Mouse (Mus musculus): Measurements from ENCODE around the gene Nsun3. TPM values are rescaled to one million over a fixed set of nuclear protein-coding genes. Genes with fewer than 3 reads are reported as not detected.

Gene Nsun3
- 5.0 and 7.0 TPM in 2 replicates for polyA plus RNA-seq (2012; rRNA removed; ENCODE audit: low replicate concordance)

DNA sequence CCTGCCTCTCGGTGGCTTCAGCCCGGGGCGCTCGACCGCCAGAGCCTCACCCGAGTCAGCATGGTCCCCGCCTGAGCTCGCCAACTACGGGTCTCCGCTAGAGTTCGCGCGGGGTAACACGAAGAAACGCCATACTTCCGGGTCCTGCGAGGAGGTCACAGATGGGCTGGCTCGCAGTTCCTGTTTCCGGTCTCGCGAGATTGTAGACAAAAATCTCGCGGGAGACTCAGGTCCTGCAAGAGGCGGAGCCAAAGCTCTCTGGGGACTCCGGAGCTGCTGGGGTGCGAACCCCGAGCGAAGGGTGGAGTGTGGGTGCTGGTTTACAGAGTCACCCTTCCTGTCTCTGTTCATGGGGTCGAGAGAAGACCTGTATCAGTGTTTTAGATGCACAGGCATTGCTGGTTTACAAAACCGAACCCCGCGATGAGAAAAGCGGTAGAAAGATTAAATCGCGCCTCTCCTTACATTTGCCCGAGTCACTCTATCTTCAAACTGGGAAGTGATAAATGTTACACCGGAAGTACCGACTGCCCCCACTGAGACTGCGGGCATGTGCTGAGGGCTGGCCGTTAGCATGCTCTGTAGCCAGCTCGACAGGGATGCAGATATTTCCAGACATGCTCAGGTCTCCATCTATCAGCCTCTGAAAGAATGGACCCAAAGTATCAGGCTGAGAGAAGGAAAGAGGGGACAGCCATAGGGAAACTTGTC, at the start of gene Nsun3:
Gene Nsun3 (minus strand): TSS at position 198 of the 711 bp plus-strand sequence.

GRCm38 (mm10) chr16:62814491-62814890, 27.9 kb upstream of the Nsun3 start, which contains the start of gene Stx19:
TSS of gene Stx19 (plus strand) at chr16:62814676.

Other genes with a start within 250 kb of the Nsun3 start
- gene Stx19, start 27.9 kb upstream of the Nsun3 start, polyA plus RNA-seq (2012; rRNA removed; ENCODE audit: low replicate concordance): 0.09 TPM in 1 of 2 replicates, not detected in the other
- 2.6 and 3.8 TPM in 2 replicates for gene Arl13b, start 60.2 kb upstream of the Nsun3 start, polyA plus RNA-seq (2012; rRNA removed; ENCODE audit: low replicate concordance)
- gene Pros1, start 67.5 kb upstream of the Nsun3 start, polyA plus RNA-seq (2012; rRNA removed; ENCODE audit: low replicate concordance): 11.4 and 17.5 TPM in 2 replicates

All from mammary gland, adult 2 months (tissue).